Mouse (Mus musculus) bone marrow, adult 2 months (tissue): ENCODE measurements around the gene Nr5a1.

Experiments
- CTCF ChIP-seq: fragments of 200-500 bp; IDR thresholded peaks from 2 replicates; pipeline ENCODE4 v1.5.1; 2011; ENCODE audit warnings: low read length, control low read depth; ENCODE audit not compliant: control insufficient read depth, insufficient read depth
- POLR2A ChIP-seq: fragments of 200-500 bp; IDR thresholded peaks from 2 replicates; pipeline ENCODE4 v1.6.1; 2011; ENCODE audit warnings: low read depth, mild to moderate bottlenecking, control low read depth, low read length, borderline replicate concordance; ENCODE audit not compliant: control insufficient read depth

- TF ChIP-seq CTCF (no peak), POLR2A (no peak)
Measured at GRCm38 (mm10) chr2:38734721-38735120, 20.4 kb upstream of the Nr5a1 start.
